Mouse (Mus musculus): ENCODE results near the gene Cryz. TPM values are rescaled to one million over a fixed set of nuclear protein-coding genes. Genes with fewer than 3 reads are reported as not detected.
"Not testable (repeated sequence)": the region's sequence is repeated elsewhere in the genome, so short reads cannot be mapped to it uniquely, and the experiment has no call there.

The Cryz gene
- polyA plus RNA-seq, 1 experiment from 2014 or later: 9.5 TPM

DNA sequence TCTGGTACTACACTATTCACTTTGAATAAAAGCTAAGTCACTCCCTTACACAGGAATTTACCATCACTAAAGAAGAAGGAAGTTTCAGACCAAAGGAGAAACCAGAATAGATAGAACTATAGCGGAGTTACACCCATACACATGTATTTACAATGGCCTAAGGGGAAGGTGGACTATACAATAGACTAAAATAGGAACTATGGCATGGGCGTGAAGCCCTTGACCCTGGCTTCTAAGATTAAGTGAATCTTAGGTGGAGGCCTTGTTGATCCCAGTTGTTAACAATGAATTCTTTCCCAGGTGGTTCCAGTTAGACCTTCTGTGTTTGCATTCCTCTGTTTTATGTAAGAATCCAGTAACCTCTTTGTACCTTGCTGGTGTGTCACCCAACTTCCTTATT, 34.8 kb downstream of the Cryz start:
- not testable (repeated sequence) for H3K9ac ChIP-seq; H3K4me1 ChIP-seq (replicated peaks; ENCODE audit: control insufficient read depth, insufficient read depth, low read length); H3K4me3 ChIP-seq (replicated peaks; ENCODE audit: low read length); H3K9me3 ChIP-seq (ENCODE audit: control insufficient read depth, low read length); H3K36me3 ChIP-seq (replicated peaks; ENCODE audit: control insufficient read depth, insufficient read depth); H3K27ac ChIP-seq; H3K4me2 ChIP-seq (replicated peaks); DNase-seq (ENCODE audit: low spot score); ATAC-seq (ENCODE audit: low FRiP score); H3K27me3 ChIP-seq (ENCODE audit: control insufficient read depth, insufficient read depth, low read length)
- 89% methylated on average over 2 of the region's 2 CpGs for WGBS

DNA sequence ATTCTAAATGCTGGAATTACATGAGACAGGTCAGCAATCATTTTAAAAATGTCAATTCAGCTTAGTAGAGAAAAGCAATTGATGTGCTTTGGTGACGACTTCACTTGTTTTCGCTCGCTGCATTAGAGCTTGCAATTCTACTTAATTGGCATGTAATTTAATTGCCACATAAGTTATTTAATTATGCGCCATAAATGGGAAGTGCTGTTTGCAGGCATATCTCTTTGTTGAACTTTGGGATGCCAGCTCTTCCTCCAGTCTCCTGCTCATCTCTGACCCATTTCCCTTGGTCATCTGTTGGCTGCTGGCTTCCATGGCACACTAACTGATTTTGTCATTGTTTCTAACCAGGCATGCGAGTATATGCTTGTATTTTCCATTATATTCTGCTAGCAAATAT, 36.6 kb downstream of the Cryz start:
- Histone ChIP-seq H3K4me3 (replicated peaks; ENCODE audit: low read length) (no peak overlapping the region), H3K9me3 (ENCODE audit: control insufficient read depth, low read length) (no peaks in the 10 kb centered on the region), H3K36me3 (replicated peaks; ENCODE audit: control insufficient read depth, insufficient read depth) (no peaks in the 10 kb centered on the region), H3K27me3 (ENCODE audit: control insufficient read depth, insufficient read depth, low read length) (no peaks in the 10 kb centered on the region), H3K27ac (no peak overlapping the region), H3K9ac (no peak overlapping the region), H3K4me1 (replicated peaks; ENCODE audit: control insufficient read depth, insufficient read depth, low read length) (no peaks in the 10 kb centered on the region), H3K4me2 (replicated peaks) (no peak overlapping the region)
- DNase-seq (ENCODE audit: low spot score) (no peak), ATAC-seq (ENCODE audit: low FRiP score) (no peak)
- WGBS: 68% methylated on average over 5 of the region's 5 CpGs

DNA sequence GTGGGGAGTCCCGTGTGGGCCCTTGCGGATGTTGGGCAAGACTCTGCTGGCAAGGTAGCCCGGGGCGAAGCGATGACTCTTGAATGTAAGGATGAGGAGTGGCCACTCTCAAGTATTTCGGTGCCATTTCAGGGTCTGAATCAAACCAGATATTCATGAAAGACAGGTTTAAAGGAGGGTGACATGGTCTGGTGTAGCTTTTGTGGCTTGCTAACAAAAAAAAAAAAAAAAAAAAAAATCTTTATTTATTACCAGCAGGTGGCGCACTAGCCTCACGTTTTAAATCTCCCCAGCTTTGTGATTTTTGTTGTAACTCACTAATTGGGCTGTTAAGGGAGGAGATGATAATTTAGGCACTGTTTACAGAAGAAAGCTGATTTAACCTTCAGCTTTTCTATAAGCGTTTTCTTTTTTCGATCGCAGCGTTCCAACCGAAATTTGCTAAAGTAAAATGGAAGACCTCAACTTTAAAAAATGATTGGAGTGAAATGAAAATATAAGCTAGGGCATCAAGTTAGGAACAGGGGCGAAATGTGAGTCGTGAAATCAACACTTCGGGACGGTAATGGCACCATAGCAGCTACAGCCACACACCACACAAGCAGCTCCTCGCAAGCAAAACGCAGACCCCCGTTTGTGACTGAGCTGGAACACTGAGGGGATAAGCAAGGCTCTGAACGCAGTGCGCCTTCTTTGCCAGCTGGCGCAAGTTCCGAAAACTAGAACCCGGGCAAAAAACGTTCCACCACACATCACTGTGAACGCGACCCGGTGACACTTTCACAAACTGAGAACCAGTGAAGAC, 50.3 kb downstream of the Cryz start:
- WGBS: 61% methylated on average over 29 of the region's 29 CpGs
- H3K9me3 ChIP-seq (ENCODE audit: control insufficient read depth, low read length): no peaks in the 10 kb centered on the region
- DNase-seq (ENCODE audit: low spot score) (peak; percentile 77), ATAC-seq (ENCODE audit: low FRiP score) (peak; percentile 46; the same call in 1 of the 2 replicates)
- H3K4me1 ChIP-seq (replicated peaks; ENCODE audit: control insufficient read depth, insufficient read depth, low read length): 0 out of 2 replicates have a peak, but pooled peaks cover 10% of the 10 kb centered on the region
- no peak overlapping the region for H3K27ac ChIP-seq
- H3K9ac ChIP-seq: no peak overlapping the region
- H3K36me3 ChIP-seq (replicated peaks; ENCODE audit: control insufficient read depth, insufficient read depth): no peaks in the 10 kb centered on the region
- peak overlapping the region; percentile 32 for H3K4me2 ChIP-seq (replicated peaks)
- H3K27me3 ChIP-seq (ENCODE audit: control insufficient read depth, insufficient read depth, low read length): no peaks in the 10 kb centered on the region
- H3K4me3 ChIP-seq (replicated peaks; ENCODE audit: low read length): no peak overlapping the region

DNA sequence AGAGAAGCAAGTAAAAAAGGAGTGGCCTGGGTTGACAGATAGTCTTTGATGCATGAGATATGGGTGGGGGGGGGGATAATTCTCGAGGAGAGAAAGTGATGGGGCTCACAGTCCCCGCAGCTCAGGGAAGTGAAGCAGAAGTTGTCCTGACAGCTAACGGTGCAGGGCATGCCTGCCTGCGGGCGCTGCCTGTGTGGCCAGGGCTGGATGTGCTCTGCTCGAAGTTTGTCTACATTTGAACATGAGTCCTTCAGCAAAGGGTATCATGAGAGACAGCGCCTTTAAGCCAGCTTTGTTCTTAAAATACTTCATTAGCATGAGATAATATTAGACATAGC, 50.9 kb downstream of the Cryz start:
- ATAC-seq (ENCODE audit: low FRiP score) (no peak), DNase-seq (ENCODE audit: low spot score) (no peak)
- no peak overlapping the region for H3K4me3 ChIP-seq (replicated peaks; ENCODE audit: low read length)
- 0 out of 2 replicates have a peak, but pooled peaks cover 10% of the 10 kb centered on the region for H3K4me1 ChIP-seq (replicated peaks; ENCODE audit: control insufficient read depth, insufficient read depth, low read length)
- H3K36me3 ChIP-seq (replicated peaks; ENCODE audit: control insufficient read depth, insufficient read depth): no peaks in the 10 kb centered on the region
- H3K27me3 ChIP-seq (ENCODE audit: control insufficient read depth, insufficient read depth, low read length): no peaks in the 10 kb centered on the region
- no peaks in the 10 kb centered on the region for H3K9me3 ChIP-seq (ENCODE audit: control insufficient read depth, low read length)
- 69% methylated on average over 7 of the region's 7 CpGs for WGBS
- H3K27ac ChIP-seq: no peak overlapping the region
- H3K9ac ChIP-seq: no peak overlapping the region
- H3K4me2 ChIP-seq (replicated peaks): no peak overlapping the region

DNA sequence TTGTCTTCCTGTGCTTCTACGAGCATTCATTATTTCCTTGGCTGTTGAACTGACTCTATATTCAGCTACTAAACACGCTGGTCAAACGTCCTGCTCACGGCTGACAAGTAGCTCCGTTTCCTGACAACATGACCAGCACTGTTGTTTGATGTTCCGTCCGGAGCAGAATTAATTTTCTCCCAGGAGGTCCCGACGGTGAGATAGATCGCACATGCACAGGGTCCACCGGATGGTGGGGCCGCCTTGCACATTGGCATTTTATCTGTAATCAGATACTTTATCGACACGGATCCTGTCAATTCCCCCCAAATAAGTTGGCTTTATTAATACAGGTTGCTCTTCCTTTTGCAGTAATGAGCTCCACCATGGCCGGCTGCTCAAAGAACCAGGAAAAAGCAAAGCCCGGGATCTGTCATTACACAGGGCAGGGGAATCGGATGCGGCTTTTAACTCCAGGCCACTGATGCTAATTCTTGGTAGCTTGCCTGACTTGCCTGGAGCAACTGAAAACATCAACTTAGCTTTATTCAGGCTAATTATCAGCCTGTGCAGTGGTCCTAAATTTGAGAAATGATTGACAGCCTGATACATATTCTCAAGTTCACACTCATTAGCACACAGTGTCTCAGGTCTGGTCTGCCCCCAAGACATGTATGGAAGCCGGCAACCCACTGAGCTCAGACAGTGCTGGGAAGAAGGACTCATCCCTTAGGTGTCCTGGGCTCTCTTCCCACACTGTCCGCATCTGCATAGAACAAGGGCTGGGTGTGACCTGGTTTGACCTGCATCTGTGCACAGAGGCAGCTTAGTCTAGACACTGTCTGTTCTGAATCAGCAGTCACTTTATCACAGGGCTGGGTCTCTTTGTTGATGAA, 53.1 kb downstream of the Cryz start:
- H3K4me1 ChIP-seq (replicated peaks; ENCODE audit: control insufficient read depth, insufficient read depth, low read length): peaks cover 23% of the 10 kb centered on the region
- H3K4me3 ChIP-seq (replicated peaks; ENCODE audit: low read length): no peak overlapping the region
- peak overlapping the region; percentile 17; the same call in 1 of the 2 replicates for H3K4me2 ChIP-seq (replicated peaks)
- H3K27ac ChIP-seq: no peak overlapping the region
- no peaks in the 10 kb centered on the region for H3K9me3 ChIP-seq (ENCODE audit: control insufficient read depth, low read length)
- no peaks in the 10 kb centered on the region for H3K36me3 ChIP-seq (replicated peaks; ENCODE audit: control insufficient read depth, insufficient read depth)
- ATAC-seq (ENCODE audit: low FRiP score): no peak
- no peak overlapping the region for H3K9ac ChIP-seq
- H3K27me3 ChIP-seq (ENCODE audit: control insufficient read depth, insufficient read depth, low read length): no peaks in the 10 kb centered on the region
- 35% methylated on average over 20 of the region's 20 CpGs for WGBS
- DNase-seq (ENCODE audit: low spot score): no peak

DNA sequence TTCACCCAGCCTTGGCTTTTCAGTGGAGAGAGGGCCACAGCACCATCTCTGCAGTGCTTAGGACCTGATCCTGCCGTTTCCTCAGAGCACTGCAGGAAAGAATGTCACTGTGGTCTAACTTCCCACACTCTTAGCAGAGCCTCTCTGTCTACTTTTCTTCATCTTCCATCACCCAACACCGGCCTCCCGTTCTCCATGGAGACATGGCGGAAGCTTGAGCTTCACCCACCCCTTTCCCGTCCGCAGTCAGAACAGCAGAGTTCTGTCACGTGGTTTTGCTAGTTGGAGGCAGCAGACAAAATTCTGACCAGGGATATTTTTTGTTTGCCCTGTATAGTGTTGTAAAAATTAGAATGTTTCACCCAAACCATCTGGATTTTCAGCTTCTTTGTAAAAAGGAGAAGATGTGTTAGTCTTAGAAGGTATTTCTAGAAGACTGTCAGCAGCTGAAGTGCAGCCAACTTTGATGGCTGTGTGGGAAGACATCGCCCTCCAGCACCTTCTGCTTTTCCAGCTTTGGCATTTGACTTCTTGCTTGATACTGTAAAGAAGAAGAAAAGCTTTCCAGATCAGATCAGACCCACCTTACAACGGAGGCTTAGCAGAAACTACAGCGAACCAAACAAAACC, 54.8 kb downstream of the Cryz start:
- Histone ChIP-seq H3K9ac (no peak overlapping the region), H3K9me3 (ENCODE audit: control insufficient read depth, low read length) (no peaks in the 10 kb centered on the region), H3K27me3 (ENCODE audit: control insufficient read depth, insufficient read depth, low read length) (no peaks in the 10 kb centered on the region), H3K4me3 (replicated peaks; ENCODE audit: low read length) (no peak overlapping the region), H3K36me3 (replicated peaks; ENCODE audit: control insufficient read depth, insufficient read depth) (no peaks in the 10 kb centered on the region), H3K4me1 (replicated peaks; ENCODE audit: control insufficient read depth, insufficient read depth, low read length) (peaks cover 23% of the 10 kb centered on the region), H3K4me2 (replicated peaks) (no peak overlapping the region), H3K27ac (no peak overlapping the region)
- DNase-seq (ENCODE audit: low spot score) (no peak), ATAC-seq (ENCODE audit: low FRiP score) (no peak)
- WGBS: 85% methylated on average over 10 of the region's 10 CpGs

DNA sequence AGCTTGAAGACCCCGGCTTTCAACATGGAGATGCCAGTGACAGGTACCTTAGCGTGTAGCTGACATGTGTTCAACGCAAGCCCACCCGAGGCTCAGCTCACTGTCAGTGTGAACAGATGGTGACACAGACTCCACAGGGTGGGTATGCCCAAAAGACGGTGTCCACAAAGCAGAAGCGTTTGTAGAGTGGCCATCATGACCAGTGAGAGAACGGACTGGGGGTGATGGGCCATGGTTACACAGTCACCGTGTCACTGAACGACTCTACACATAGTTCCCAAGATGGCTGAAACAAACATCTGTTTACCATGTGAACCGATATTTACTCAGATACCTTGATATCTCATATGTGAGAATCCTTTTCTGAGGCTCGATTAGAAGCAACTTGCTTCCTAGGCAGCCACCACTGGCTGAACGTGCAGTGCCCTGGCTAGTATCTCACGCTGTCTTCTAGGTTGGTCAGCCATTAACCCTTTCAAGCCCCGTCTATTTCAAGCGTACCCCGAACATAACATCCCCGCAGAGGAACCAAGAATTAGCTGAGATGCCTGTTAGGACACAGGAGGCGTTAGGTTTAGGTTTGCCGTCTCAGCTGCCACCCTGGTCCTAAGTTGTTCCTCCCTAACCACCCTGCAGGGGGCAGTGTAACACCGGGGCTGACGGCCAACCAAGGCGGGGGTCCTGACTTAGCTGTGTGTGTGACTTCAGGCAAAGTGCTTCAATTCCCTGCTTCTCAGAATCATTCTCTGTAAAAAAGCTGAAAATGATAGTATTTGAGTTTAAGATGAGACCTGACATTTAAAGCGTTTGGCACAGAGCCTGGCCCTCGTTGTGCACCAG, 56.3 kb downstream of the Cryz start:
- H3K27ac ChIP-seq: peak overlapping the region; percentile 41; the same call in 1 of the 2 replicates
- H3K36me3 ChIP-seq (replicated peaks; ENCODE audit: control insufficient read depth, insufficient read depth): no peaks in the 10 kb centered on the region
- no peak overlapping the region for H3K4me3 ChIP-seq (replicated peaks; ENCODE audit: low read length)
- H3K9me3 ChIP-seq (ENCODE audit: control insufficient read depth, low read length): no peaks in the 10 kb centered on the region
- peaks cover 23% of the 10 kb centered on the region for H3K4me1 ChIP-seq (replicated peaks; ENCODE audit: control insufficient read depth, insufficient read depth, low read length)
- H3K9ac ChIP-seq: no peak overlapping the region
- WGBS: 42% methylated on average over 24 of the region's 24 CpGs
- H3K4me2 ChIP-seq (replicated peaks): no peak overlapping the region; the same call in 1 of the 2 replicates
- no peaks in the 10 kb centered on the region for H3K27me3 ChIP-seq (ENCODE audit: control insufficient read depth, insufficient read depth, low read length)
- ATAC-seq (ENCODE audit: low FRiP score): peak; percentile 61
- peak; percentile 87 for DNase-seq (ENCODE audit: low spot score)

DNA sequence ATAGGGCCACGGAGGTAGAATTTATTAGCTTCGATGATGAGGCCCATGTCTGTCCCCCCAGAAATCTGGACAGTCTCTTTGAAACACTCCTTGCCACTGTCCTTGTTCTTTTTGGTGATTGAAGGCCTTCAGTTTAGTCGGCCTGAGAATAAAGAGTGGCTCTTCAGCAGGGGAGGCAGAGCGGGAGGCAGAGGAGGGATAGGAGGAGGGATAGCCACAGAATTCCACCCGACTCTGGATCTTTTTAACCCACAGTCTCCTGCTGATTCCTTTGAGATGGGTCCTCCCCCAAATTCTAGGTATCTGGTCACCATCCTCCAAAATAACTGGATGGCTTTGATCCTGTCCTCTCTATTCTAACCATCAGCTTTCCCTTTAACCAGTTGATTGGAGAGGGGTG, 56.9 kb downstream of the Cryz start:
- Histone ChIP-seq H3K36me3 (replicated peaks; ENCODE audit: control insufficient read depth, insufficient read depth) (no peaks in the 10 kb centered on the region), H3K27ac (peak overlapping the region; percentile 41; the same call in 1 of the 2 replicates), H3K4me3 (replicated peaks; ENCODE audit: low read length) (no peak overlapping the region), H3K4me1 (replicated peaks; ENCODE audit: control insufficient read depth, insufficient read depth, low read length) (peaks cover 23% of the 10 kb centered on the region), H3K9me3 (ENCODE audit: control insufficient read depth, low read length) (no peaks in the 10 kb centered on the region), H3K9ac (no peak overlapping the region), H3K4me2 (replicated peaks) (no peak overlapping the region), H3K27me3 (ENCODE audit: control insufficient read depth, insufficient read depth, low read length) (no peaks in the 10 kb centered on the region)
- DNase-seq (ENCODE audit: low spot score) (no peak), ATAC-seq (ENCODE audit: low FRiP score) (no peak)
- 46% methylated on average over 5 of the region's 5 CpGs for WGBS

All from hindbrain, embryonic 14.5 days (tissue).